Mouse (Mus musculus) yolk sac, embryonic 10.5 days (tissue): ENCODE measurements around the gene Bmp8a.
"Not testable (repeated sequence)": the region's sequence is repeated elsewhere in the genome, so short reads cannot be mapped to it uniquely, and the experiment has no call there.

ENCODE experiments used
- DNase-seq: peaks from one replicate; pipeline ENCODE4 v3.0.0-alpha.2; 2017; ENCODE audit warnings: low spot score

Gene Bmp8a

DNA sequence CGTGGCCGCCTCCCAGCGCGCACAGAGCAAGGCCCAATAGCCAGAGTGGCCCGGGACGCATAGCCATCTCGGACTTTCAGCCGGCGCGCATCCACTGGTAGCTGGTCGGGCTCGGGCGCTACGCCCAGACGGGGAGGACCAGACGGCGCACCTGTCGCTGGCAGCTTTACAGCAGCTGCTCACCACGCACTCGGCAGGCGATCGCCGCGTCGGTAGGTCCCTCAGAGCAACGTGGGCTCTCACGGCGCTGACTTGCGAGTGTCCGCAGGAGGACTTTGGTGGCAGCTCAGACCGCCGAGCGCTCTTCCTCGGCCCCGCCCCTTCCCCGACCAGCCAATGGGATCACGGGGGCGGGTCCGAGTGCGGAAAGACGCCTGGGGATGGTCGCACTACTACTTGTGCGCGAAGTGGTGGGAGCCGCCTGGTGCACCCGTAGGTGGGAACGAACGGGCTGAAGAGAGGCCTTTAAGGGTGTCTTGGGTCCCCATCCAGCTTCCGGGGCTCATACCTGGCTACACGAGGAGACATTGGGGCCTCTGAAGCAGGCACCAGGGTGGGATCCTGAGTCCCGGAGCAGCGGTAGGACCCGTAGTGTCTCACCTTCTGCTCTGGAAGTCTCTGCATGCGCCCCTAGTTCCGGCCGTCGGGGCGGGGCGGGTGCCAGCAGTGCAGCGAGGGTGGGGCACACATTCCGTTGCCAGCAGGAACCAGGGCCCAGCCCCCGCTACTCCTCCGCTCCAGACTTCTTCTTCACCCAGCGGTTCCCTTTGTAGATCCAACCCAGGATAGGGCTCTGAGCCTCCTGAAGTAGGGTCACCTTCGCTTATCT is at the start of gene Bmp8a:
Gene Bmp8a (minus strand): TSS at position 611 of the 829 bp plus-strand sequence.
- DNase-seq = peak; percentile 85

DNA sequence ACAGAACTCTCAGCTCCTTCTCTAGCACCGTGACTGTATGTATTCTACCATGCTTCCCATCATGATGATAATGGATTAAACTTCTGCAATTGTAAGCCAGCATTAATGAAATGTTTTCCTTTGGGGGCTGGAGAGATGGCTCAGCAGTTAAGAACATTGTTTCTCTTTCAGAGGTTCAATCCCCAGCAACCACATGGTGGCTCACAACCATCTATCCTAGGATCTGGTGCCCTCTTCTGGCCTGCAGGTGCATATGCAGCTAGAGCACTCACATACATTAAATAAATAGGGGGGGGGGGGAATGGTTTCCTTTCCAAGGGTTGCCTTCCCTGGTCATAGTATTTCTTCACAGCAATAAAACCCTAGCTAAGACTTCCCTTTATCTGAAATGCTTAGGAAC is 49.1 kb upstream of the Bmp8a start:
- DNase-seq = no peak

DNA sequence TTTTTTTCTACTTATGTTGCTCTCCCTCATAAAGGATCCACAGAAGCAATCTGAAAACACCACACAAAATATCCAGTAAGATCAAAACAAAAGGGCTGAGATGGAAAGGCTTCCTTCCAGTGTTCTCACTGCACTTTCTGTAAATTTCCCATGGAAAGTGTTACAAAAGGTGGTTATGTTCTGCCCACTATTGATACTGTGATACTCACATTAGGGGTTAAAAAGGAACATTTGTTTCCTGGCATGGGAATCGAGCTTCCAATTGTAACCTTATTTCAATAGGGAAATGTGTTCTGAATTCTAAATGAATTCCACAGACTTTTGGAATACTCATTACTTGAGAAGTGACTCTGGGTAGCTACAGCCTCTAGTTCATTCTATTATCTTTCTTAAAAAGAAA is 42.0 kb upstream of the Bmp8a start:
- no peak for DNase-seq

DNA sequence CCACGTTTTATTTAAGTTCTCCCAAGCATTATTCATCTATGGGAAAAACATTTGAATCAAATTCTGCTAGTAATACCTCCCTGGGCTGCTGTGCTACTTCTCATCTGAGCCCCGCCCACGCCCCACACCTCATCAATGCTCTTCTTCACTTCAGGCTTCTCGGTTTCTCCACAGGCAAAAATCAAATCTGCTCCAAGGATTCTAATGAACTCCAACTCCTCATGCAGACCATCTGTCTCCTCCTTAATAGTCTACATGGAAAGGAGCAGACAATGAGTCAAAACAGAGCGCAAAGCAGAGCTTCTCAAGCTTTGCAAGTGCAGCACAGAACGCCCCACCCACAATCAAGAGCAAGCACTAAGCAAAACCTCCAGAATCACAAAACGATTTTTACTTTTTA is 40.1 kb upstream of the Bmp8a start:
- DNase-seq = no peak

DNA sequence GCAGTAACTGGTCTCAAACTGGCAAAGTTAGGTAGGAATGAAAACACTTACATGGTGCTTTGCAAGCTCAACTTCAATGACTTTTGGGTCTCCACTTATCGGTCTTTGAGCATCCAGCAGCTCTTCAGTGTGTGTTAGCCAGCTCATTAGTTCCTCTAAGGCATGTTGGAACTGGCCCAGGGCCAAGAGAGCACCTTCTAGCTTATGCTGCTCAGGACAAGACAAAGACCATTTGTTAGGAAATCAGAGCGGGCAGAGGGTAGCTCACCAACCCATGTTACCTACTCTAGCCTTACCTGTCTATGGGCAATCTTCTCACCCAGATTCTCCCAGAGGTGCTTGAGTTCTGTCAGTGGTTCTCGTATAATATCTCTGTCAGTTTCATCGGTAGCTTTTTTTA is 39.0 kb upstream of the Bmp8a start:
- no peak for DNase-seq

DNA sequence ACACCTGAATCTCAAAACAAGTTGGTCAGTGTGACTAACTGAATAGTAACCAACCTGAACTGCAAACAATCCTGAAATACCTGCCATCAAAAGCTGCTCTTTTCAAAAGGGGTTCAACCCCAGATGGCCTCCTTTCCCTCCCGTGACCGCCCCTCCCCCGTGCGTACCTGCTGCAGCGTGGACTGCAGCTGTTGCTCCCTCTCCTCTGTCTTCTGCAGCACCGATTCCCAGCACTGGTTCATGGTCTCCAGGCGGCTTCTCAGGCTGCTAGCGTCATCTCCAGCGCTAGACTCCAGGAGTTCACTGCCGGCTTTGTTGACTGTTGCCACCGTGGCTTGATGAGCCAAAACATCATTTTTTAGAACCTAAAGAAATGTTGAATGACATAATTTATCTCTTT is 38.5 kb upstream of the Bmp8a start:
- DNase-seq = no peak

DNA sequence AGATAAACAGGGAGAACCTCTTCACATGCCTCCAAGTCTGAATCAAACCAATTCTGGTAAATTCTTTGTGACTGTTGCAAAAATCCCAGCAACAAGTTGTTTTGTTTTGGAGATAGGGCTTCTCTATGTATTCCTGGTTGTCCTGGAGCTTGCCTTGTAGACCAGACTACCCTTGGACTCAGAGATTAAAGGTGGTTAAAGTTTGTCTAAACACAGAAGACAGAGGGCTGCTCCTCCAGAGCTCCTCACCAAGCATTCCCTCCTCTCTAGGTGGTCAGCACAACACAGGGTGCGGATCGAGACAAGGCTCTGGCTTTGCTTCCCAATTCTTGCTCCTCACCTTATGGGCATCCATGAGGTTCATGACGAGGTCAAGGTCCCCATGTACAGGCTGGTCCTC is 33.0 kb upstream of the Bmp8a start:
- peak; percentile 35 for DNase-seq

DNA sequence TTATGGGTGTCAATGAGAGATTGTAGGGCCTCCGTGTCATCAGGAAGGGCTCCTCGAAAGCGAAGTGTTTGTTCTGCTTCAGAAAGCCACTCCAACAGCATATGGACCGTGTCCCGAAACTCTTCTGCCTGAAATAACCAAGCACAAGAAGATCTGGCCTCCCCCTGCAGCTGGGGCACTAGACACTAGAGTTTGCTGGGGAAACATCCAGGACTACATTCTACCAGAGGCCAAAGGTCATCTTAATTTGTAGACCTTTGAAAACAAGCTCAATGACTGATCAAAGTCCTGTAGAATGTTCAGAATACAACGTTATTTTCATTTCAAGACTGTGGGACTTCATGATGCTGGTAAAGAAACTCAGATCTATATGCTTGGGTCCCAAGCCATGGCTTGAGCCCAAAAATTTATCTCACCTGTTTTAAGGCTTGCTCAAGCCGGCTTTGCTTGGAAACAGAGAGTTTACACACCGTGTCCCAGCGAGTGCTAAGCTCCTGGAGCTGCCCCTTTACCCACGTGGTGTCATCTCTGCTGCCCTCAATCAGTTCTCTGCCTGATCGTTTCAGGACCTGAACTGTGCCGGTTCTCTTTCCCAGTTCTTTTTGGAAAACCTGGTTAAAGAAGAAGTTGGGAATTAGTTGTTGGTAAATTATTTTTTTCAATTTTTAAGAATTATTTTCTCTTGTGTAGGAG is 31.4 kb upstream of the Bmp8a start:
- DNase-seq = peak; percentile 38

DNA sequence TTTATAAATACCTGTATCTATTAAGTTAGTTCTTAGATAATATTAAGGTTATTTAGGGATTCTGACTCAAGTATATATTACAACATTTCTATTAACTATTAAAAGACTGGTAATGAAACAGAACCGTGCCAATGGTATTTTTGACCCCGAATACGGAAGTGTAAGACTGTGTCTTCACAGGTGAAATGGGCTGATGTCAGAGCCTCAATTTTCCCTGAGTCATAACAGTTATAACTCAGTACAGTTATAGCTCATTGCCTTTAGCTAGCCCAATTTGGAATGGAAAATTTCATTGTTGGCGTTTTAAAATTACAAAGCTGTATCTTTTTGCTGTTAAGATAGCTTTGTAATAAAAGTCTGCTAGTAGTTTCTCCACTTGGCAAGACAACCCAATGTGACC is 20.5 kb upstream of the Bmp8a start:
- no peak for DNase-seq

DNA sequence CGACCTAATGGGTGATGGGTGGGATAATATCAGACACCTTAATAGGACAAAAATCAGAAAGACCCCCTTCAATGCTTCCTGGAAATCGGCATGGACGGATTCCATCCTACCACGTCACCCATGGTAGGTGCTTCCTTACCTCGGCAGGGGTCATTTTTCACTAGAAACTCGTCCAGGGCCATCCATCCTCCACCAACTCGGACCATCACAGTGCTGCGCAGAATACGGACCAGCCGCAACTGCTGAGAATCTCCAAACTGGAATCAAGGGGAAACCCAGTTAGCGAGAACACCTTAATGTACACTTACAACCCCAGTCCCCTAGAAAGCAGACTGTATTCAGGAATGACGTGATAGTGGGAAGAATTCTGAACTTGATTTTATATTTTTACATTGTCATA is 17.7 kb upstream of the Bmp8a start:
- no peak for DNase-seq

DNA sequence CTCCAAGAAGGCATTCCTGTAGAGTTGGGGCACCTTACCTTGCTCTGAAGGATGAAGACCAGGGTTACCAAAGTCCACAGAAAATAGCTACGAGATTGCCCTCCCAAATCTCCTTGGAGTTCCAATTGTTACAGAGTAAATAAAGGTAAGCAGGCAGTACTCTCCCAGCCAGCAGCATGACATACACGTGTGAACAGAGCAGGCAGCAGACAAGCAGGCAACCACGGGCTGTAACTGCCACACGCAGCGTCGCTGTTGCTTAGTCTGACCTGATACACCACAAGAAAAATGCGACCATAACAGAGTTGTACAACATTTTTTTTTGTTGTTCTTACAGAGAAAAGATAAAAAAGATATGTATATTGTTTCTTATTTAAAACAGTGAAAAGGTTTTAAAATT is 15.6 kb upstream of the Bmp8a start:
- DNase-seq = no peak

DNA sequence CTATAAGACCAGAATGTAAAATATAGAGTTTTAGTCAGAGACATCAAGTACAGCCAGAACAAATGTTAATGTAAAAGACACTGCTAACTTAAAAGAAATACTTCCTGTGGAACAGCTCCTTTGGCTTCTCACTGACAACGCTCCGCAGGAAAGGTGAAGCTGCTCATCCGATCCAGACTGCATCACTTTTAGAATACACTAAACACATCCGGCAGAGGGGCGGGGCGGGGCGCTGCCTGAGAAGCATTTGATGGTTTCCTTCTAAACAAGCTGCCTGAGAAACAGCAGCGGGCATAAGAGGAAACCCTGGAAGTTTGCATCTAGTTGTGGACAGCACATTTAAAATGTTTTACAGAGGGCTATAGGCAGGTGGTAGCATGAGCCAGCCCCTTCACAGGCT is 12.9 kb upstream of the Bmp8a start:
- no peak for DNase-seq

DNA sequence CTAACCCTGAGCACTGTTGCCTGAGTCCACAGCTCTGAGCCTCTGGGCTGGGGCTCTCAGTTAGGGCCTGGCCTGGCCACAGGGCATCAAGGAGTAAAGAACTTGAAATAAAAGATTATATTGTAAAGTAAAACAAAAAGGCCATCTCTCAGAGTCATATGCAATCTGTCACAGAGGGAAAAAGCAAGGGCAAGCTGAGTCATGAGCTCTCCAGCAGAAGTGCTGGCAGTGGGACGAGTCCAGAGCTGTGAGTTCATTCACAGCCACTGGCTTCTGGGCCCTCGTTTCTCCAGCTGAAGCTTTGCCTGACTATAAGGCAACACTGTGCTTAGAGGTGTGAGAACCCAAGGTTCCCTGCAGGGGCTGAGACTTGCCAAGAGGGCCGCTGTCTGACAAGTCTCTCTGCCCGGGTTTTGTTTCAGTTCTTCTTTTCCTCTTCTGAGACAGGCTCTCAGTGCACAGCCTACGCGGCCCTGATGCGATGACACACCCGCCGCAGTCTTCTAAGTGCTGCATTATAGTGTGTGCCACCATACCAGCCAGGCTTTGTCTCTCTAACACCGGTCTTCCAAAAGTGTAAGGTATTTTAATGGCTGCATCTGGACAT is 10.3 kb upstream of the Bmp8a start:
- no peak for DNase-seq

DNA sequence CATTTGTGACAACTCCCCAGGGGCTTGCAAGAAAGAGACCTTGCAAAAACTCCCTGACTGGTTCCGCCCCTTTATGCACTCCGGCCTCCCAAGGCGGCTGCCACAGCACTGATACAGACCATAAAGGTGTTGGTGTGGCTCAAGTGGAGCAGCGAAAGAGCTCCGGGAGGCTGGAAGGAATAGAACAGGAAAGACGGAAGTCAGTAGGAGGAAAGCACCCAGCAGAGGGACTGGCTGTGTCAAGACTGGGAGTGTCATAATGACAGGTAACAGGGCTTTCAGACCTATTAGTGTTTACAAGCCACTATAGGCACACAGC is 378 bp upstream of the Bmp8a start:
- no peak for DNase-seq

DNA sequence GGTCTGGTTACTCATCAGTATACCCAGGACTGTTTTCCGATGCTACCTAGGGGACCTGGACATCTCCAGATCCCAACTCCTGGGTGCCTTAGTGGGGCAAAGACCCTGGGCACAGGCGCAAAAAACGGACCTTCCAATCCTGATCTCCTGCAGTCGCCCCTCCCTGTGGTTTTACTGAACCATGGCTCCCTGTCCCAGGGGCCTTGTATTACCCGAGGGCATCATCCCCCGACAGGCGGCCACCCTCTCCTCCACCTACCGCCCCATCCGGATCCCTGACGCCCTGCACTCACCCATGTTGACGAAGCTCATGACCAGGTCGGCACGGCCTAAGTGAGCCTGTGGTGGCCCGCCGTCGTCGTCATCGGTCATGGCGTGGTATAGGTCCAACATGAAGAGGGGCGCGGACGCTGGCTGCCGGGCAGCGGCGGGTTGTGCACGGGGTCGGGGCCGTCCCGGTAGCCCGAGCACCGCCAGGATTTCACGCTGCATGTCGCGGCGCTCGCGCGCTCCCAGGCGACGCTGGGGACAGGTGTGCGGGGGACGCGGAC is 886 bp downstream of the Bmp8a start:
- no peak for DNase-seq

DNA sequence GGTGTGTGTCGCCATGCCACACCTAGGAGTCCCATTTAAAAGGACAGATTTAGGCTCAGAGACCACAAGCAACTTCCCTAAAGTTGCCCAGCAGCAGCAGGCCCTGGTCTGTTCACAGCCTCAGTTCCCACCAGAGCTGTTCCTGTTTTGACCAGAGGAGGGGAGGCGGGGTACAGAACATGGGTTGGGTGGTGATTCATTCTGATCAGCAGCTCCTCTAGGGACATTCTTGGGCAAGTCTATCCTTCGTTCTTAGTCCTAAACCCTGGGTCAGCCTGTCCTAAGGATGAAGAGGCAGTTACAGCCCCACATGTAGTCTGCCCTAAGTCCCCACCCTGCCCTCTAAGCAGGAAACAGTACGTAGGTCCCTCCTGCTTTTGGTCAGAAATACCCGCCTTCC is 2.8 kb downstream of the Bmp8a start:
- DNase-seq = no peak

DNA sequence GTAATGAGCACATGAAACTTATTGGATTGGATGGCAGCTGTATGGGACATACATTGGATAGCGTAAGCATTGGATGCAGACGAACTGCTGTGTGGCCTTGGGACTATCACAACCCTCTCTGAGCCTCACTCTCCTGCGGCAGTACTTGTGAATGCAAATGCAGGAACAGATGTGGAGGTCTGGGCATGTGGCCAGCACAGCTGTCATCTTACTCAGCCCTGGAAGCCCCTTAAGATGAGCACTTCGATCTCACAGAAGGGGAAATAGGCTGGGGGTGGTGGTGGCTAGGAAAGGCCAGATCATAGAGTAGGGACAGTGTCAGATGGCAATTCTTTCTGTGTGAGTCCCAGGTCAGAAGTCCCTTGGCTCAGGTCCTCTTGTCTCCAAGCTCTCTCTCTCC is 5.4 kb downstream of the Bmp8a start:
- DNase-seq = no peak

DNA sequence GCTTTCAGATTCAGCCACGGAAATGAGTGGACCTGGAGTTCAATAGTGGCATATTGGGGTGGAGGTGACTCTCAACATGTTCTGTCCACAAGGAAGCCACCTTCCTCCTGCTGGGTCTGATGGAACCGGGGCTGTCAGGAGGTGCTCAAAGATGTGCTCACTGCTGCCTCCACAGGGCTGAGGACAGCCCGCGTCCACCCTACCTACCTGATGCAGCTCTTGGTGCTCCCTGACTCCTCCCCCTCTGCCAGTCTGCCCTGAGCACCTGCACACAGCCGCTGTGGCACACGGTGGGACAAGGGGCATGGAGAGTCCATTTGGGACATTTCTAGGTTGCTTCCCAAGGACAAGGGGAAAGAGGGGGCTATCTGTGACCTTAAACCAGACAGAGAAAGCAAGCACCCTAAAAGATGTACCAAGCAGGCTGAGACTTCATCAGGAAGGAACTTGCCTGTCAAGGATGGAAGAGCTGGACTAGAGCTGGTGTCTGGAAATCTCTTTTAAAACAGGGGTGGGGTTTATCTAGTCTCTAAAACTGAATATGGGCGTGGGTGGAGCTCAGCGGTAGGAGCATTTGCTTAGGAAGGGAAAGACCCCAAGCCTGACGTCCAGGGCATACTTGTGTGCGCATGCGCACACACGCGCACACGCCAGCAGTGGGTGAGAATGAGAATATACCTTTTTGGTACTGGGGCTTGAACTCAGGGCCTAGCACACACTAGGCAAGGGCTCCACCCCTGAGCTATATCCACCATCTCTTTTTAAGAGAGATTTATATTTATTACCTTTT is 7.1 kb downstream of the Bmp8a start:
- no peak for DNase-seq

DNA sequence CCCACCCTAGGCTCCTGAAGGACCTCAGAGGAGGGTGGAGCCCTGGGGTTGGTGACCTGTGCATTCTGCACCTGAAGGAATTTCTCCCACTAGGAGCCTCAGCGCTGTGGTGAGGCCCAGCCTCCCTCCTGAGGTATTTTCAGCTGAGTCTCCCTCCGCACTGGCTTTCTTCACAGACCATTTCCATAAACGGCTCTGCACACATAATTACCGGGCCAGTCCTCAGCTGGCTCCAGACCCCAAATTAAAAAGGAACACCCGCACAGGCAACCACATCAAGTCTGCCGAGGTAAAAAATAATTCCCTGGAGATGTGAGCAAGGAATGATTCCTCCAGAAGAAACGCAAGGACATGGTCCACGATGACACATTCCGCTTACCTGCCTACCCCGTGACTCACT is 7.8 kb downstream of the Bmp8a start:
- not testable (repeated sequence) for DNase-seq

DNA sequence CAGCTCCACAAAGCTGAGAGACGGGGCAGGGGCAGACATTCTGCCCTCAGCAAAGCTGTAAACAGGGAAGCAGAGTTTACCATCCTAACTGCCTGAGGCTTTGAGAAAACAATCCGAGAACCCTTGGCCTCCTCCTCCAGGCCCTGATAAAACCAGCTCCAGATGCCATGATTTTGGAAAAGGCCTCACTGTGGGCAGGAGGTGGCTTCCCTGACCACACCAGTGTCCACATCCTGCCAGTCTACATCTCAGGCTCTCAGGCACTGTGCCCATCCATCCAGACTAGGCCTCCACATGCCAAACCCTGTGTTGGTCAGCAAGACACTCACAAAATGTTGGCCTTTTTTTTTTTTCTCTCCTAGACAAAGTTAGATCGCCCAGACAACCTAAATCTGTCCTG is 8.9 kb downstream of the Bmp8a start:
- no peak for DNase-seq

DNA sequence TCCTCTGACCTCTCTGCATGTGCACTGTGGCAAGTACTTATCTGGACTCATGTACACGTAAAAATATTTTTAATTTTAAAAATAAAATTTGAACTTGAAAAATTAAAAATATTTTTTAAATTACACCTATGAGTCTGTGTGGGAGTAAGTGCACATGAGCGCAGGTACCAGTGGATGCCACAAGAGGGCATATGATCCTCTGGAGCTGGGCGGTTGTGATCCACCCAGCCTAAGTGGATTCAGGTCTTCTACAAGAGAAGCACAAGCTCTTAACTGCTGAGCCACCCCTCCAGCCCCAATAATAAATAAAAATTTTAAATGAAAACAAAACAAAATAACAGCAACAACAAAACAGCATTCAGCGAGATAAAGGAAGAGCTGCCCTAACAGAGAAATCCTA is 9.9 kb downstream of the Bmp8a start:
- no peak for DNase-seq

DNA sequence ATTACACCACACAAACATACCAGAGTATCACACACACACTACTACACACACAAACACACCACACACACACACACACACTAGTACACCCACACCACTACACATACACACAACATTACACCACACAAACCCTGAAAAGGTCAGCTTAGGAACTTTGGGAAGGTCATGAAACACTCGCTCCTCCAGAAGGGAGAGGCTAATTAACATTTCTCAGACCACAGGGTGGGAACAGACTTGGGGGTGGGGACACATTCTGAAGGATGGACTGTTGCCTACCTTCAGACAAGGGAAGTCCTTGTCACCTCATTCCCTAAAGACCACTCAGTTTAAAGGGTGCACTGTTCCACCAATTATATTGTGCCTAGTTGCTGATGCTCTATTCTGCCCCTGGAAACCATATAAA is 11.1 kb downstream of the Bmp8a start:
- not testable (repeated sequence) for DNase-seq
